Mouse (Mus musculus) liver, embryonic 15.5 days (tissue): ENCODE data around the gene Gbp4. TPM values are rescaled to one million over a fixed set of nuclear protein-coding genes. Genes with fewer than 3 reads are reported as not detected.
"Not testable (repeated sequence)": the region's sequence is repeated elsewhere in the genome, so short reads cannot be mapped to it uniquely, and the experiment has no call there.

ENCODE experiments used
- ATAC-seq: fragments of 200-750 bp; cut with Nextera tagmentation; 2 replicates; pipeline ENCODE4 v1.8.0; 2017; ENCODE audit warnings: moderate number of reproducible peaks, mild to moderate bottlenecking, moderate library complexity; ENCODE audit not compliant: insufficient read depth
- H3K27ac ChIP-seq: fragments of 300-500 bp; sonication (generic); replicated peaks from 2 replicates; pipeline ENCODE4 v1.5.1; 2015; ENCODE audit warnings: mild to moderate bottlenecking, inconsistent platforms
- H3K27me3 ChIP-seq: fragments of 300-500 bp; sonication (generic); 2 replicates; pipeline ENCODE4 v1.6.1; 2015; ENCODE audit warnings: mild to moderate bottlenecking, inconsistent platforms
- H3K36me3 ChIP-seq: fragments of 300-500 bp; sonication (generic); replicated peaks from 2 replicates; pipeline ENCODE4 v1.6.1; 2015; ENCODE audit warnings: moderate library complexity, mild to moderate bottlenecking, inconsistent platforms
- H3K4me1 ChIP-seq: fragments of 300-500 bp; sonication (generic); replicated peaks from 2 replicates; pipeline ENCODE4 v1.6.1; 2015; ENCODE audit warnings: inconsistent platforms
- H3K4me2 ChIP-seq: fragments of 300-500 bp; sonication (generic); 2 replicates; pipeline ENCODE4 v1.6.1; 2015; ENCODE audit warnings: moderate library complexity, mild to moderate bottlenecking, inconsistent platforms
- H3K4me3 ChIP-seq: fragments of 300-500 bp; sonication (generic); replicated peaks from 2 replicates; pipeline ENCODE4 v1.5.1; 2015; ENCODE audit warnings: mild to moderate bottlenecking, inconsistent platforms
- H3K9ac ChIP-seq: fragments of 300-500 bp; sonication (generic); 2 replicates; pipeline ENCODE4 v1.6.1; 2015; ENCODE audit warnings: moderate library complexity, mild to moderate bottlenecking, inconsistent platforms
- H3K9me3 ChIP-seq: fragments of 300-500 bp; sonication (generic); replicated peaks from 2 replicates; pipeline ENCODE4 v1.6.1; 2016; ENCODE audit warnings: inconsistent platforms
- WGBS: fragments of 180-500 bp; shearing (Covaris S2); methylation state at CpG from one replicate; pipeline ENCODE4 v1.1.7; 2015; ENCODE audit warnings: mixed read lengths; ENCODE audit not compliant: insufficient replicate concordance; 5-methylcytosine and 5-hydroxymethylcytosine counted together
- polyA plus RNA-seq: library from polyadenylated mRNA; unstranded; fragments of >200 nt; fragmentation: Nextera tagmentation; extraction: Ambion mirVana; gene quantifications from 2 replicates; pipeline ENCODE4 v1.2.1, GENCODE M21; 2015

The Gbp4 gene
- polyA plus RNA-seq, result 0.61 and 0.90 TPM in 2 replicates

- WGBS, result 9% methylated on average over 2 of the region's 2 CpGs
- not testable (repeated sequence) for H3K4me2 ChIP-seq, ATAC-seq, H3K9ac ChIP-seq, H3K9me3 ChIP-seq, H3K27me3 ChIP-seq, H3K27ac ChIP-seq, H3K4me1 ChIP-seq, H3K4me3 ChIP-seq, H3K36me3 ChIP-seq
These were observed at the start of gene Gbp4, which contains the start of the genes Gbp9 and Gbp8 for GRCm38 (mm10) chr5:105139409-105140088. Gbp4 (minus strand) TSS chr5:105139586. Gbp9 (minus strand) TSS chr5:105139539. Gbp8 (minus strand) TSS chr5:105139540.

GRCm38 (mm10) chr5:105181446-105181845, 42.1 kb upstream of the Gbp4 start:
- H3K27ac ChIP-seq, result no peak overlapping the region
- no peaks in the 10 kb centered on the region for H3K36me3 ChIP-seq
- no peak overlapping the region for H3K9ac ChIP-seq
- ATAC-seq, result no peak
- no peaks in the 10 kb centered on the region for H3K9me3 ChIP-seq
- H3K4me2 ChIP-seq, result no peak overlapping the region
- no peak overlapping the region for H3K4me3 ChIP-seq
- no peaks in the 10 kb centered on the region for H3K27me3 ChIP-seq
- H3K4me1 ChIP-seq, result no peaks in the 10 kb centered on the region

- H3K4me3 ChIP-seq, result no peak overlapping the region
- H3K9ac ChIP-seq, result no peak overlapping the region
- H3K4me2 ChIP-seq, result no peak overlapping the region
- no peaks in the 10 kb centered on the region for H3K27me3 ChIP-seq
- H3K27ac ChIP-seq, result no peak overlapping the region
- no peak for ATAC-seq
- WGBS, result 61% methylated on average over 5 of the region's 5 CpGs
- H3K36me3 ChIP-seq, result no peaks in the 10 kb centered on the region
- H3K4me1 ChIP-seq, result no peaks in the 10 kb centered on the region
- H3K9me3 ChIP-seq, result no peaks in the 10 kb centered on the region
These were observed 17.2 kb upstream of the Gbp4 start for GRCm38 (mm10) chr5:105156582-105156981.

GRCm38 (mm10) chr5:105154049-105154448, 14.7 kb upstream of the Gbp4 start:
- H3K36me3 ChIP-seq, result no peaks in the 10 kb centered on the region
- no peaks in the 10 kb centered on the region for H3K27me3 ChIP-seq
- ATAC-seq, result no peak
- no peaks in the 10 kb centered on the region for H3K9me3 ChIP-seq
- H3K4me2 ChIP-seq, result no peak overlapping the region
- no peak overlapping the region for H3K27ac ChIP-seq
- H3K9ac ChIP-seq, result no peak overlapping the region
- H3K4me1 ChIP-seq, result no peaks in the 10 kb centered on the region
- H3K4me3 ChIP-seq, result no peak overlapping the region

DNA sequence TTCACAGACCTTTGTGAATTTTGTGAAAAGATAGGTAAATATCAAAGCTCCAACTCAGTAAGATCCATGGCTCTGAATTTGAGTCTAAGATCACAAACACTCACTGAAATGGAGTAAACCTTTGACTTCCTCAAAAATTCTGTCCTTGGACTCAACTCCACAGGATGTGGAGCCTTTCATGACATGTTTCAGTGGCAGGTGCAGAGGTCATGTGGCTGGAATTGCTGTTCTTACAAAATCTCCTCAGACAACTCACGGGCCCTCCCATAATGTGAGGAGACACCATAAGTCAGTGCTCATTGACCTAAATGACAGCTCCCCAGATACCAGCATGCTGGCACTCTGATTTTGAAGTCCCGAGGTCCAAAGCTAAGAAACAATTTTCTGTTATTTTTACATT, 8.7 kb upstream of the Gbp4 start:
- H3K4me3 ChIP-seq, H3K36me3 ChIP-seq, H3K9ac ChIP-seq, H3K27me3 ChIP-seq, H3K27ac ChIP-seq, ATAC-seq, H3K4me1 ChIP-seq, H3K9me3 ChIP-seq, H3K4me2 ChIP-seq: not testable (repeated sequence)
- 42% methylated on average over 2 of the region's 2 CpGs for WGBS

GRCm38 (mm10) chr5:105146447-105146846, 7.1 kb upstream of the Gbp4 start:
- H3K27me3 ChIP-seq, result no peaks in the 10 kb centered on the region
- H3K4me1 ChIP-seq, result no peaks in the 10 kb centered on the region
- no peaks in the 10 kb centered on the region for H3K9me3 ChIP-seq
- no peak overlapping the region for H3K27ac ChIP-seq
- H3K4me2 ChIP-seq, result no peak overlapping the region
- H3K4me3 ChIP-seq, result no peak overlapping the region
- no peaks in the 10 kb centered on the region for H3K36me3 ChIP-seq
- no peak overlapping the region for H3K9ac ChIP-seq
- ATAC-seq, result no peak

DNA sequence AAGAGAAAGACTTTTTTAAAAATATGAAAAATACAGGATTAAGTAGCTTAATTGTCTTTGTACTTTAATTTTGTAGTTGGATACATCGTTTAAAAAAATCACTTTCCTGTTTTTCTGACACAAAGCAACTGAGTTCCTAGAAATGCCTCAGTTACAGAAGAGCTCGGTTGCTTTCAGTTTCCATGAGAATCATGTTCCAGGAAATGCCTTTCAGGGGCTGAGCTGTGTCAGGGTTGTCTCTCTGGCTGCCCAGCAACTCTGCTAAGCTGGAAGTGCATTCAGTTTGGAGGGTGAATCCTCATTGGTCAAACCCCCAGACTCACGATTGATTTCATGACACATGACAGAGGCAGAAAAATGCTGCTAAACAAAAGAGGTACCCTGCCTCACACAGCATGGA, 6.3 kb upstream of the Gbp4 start:
- ATAC-seq, H3K36me3 ChIP-seq, H3K9ac ChIP-seq, H3K4me2 ChIP-seq, H3K27ac ChIP-seq, H3K9me3 ChIP-seq, H3K27me3 ChIP-seq, H3K4me3 ChIP-seq, H3K4me1 ChIP-seq: not testable (repeated sequence)
- WGBS, result 22% methylated on average over 3 of the region's 3 CpGs

DNA sequence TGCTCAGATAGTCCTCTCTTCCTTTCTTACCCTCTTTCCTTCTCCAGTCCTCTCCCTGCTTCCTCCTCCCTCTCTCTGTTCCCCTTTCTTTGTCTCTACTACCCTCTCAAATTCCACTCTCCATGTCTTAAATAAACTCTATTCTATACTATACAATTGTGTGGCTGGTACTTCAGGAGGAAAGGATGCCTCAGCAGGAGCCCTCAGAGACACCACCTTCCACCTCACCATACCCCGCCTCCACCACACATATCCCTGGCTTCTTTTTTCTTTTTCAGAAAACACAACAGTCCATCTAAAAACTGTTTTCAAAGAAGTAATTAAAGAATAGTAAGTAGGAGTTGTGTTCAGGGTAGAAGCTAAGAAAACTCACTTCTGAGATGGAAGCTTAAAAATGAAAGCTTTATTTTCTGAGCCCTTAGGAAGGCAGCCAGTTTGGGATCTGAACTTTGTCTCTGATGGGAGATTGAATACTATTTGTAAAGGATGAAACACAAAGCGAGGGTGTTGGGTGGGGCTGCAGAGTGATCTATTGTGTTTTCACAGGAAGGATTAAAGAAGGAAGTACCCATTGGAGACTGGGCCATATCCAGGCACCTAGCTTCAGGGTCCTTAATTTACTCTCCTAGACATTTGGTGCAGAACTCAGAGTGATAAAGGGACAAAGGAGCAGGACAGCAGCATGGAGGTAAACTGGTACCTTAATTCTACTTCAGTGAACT, 864 bp upstream of the Gbp4 start:
- H3K36me3 ChIP-seq, H3K27me3 ChIP-seq, ATAC-seq, H3K27ac ChIP-seq, H3K4me2 ChIP-seq, H3K9me3 ChIP-seq, H3K4me1 ChIP-seq, H3K9ac ChIP-seq, H3K4me3 ChIP-seq: not testable (repeated sequence)
- WGBS, result 38% methylated on average over 2 of the region's 2 CpGs

DNA sequence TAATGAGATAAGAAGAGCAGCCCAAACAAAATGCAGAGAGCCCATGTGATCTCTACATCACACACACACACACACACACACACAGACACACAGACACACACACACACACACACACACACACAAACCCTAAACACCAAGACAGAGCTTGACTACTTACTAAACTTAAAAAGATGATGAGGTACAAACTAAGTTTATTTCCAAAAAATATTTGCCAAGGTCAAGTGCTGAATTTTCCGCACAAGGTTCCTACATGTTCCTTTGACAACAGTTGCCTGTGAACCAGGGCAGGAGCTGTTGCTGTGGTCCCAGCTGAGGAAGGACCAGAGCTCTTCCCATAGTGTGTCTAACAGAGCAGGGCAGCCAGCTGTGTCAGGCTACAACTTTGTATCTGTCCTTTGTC, 480 bp downstream of the Gbp4 start:
- H3K9me3 ChIP-seq, result no peaks in the 10 kb centered on the region
- H3K4me2 ChIP-seq, result no peak overlapping the region
- no peak overlapping the region for H3K27ac ChIP-seq
- no peak for ATAC-seq
- WGBS, result 65% methylated on average over 1 of the region's 1 CpGs
- H3K36me3 ChIP-seq, result no peaks in the 10 kb centered on the region
- no peak overlapping the region for H3K9ac ChIP-seq
- H3K4me3 ChIP-seq, result no peak overlapping the region
- H3K27me3 ChIP-seq, result no peaks in the 10 kb centered on the region
- H3K4me1 ChIP-seq, result no peaks in the 10 kb centered on the region

DNA sequence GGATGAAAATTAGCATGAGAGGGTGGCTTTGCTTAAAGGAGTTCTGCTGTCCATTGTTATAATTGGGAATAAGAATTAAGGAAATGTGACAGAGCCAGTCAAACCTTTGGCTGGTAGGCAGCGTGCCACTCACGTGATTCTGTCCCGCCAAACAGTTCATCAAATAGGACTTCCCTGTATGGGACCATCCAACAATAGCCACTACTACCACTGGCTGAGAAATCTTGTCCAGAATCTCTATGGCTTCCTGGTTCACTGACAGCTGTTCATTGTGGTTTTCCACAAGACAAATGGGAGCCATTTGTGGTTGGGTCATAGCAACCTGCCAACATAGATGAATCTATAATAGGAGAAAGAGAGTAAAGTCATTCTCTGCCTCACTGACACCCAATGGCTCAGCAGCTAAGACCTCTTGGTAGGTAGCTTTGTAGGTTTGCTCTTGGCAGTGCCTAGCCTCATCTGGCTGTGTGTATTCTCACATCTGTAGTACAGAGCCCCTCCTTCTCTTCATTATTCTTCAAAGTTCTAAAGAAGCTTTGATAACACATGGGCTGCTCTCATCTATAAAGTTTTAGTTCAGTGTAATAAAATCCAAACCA, 2.6 kb downstream of the Gbp4 start:
- H3K4me3 ChIP-seq, H3K4me1 ChIP-seq, H3K4me2 ChIP-seq, H3K27me3 ChIP-seq, ATAC-seq, H3K9me3 ChIP-seq, H3K27ac ChIP-seq, H3K36me3 ChIP-seq, H3K9ac ChIP-seq: not testable (repeated sequence)
- 12% methylated on average over 3 of the region's 3 CpGs for WGBS

- not testable (repeated sequence) for H3K27me3 ChIP-seq, H3K4me3 ChIP-seq, H3K9ac ChIP-seq, H3K4me2 ChIP-seq, ATAC-seq, H3K36me3 ChIP-seq, H3K4me1 ChIP-seq, H3K9me3 ChIP-seq, H3K27ac ChIP-seq
- 57% methylated on average over 6 of the region's 6 CpGs for WGBS
These were observed 17.7 kb downstream of the Gbp4 start for GRCm38 (mm10) chr5:105121731-105122130.
